Mouse (Mus musculus) liver, postnatal 0 days (tissue): ENCODE measurements around the gene Parp6. TPM values are rescaled to one million over a fixed set of nuclear protein-coding genes. Genes with fewer than 3 reads are reported as not detected.

ENCODE experiments used
- ATAC-seq: fragments of 200-750 bp; cut with Nextera tagmentation; 2 replicates; pipeline ENCODE4 v1.8.0; 2017; ENCODE audit warnings: mild to moderate bottlenecking, moderate library complexity
- DNase-seq: peaks from one replicate; pipeline ENCODE4 v3.0.0-alpha.2; 2016
- H3K27ac ChIP-seq: fragments of 300-500 bp; sonication (generic); 2 replicates; pipeline ENCODE4 v1.5.1; 2014; ENCODE audit warnings: antibody characterized with exemption, moderate library complexity, mild to moderate bottlenecking, low read depth
- H3K27me3 ChIP-seq: fragments of 300-500 bp; sonication (generic); 2 replicates; pipeline ENCODE4 v1.6.1; 2014; ENCODE audit warnings: low read length, control low read depth, mixed read lengths; ENCODE audit not compliant: insufficient read depth
- H3K36me3 ChIP-seq: fragments of 300-500 bp; sonication (generic); replicated peaks from 2 replicates; pipeline ENCODE4 v1.6.1; 2014; ENCODE audit warnings: mild to moderate bottlenecking, control low read depth, low read length, moderate library complexity, mixed read lengths; ENCODE audit not compliant: insufficient read depth
- H3K4me1 ChIP-seq: fragments of 300-500 bp; sonication (generic); 2 replicates; pipeline ENCODE4 v1.6.1; 2014; ENCODE audit warnings: antibody characterized with exemption, mild to moderate bottlenecking, control low read depth; ENCODE audit not compliant: insufficient read depth
- H3K4me2 ChIP-seq: fragments of 300-500 bp; sonication (generic); 2 replicates; pipeline ENCODE4 v1.6.1; 2014; ENCODE audit warnings: low read depth, mild to moderate bottlenecking, low read length, moderate library complexity, mixed read lengths
- H3K4me3 ChIP-seq: fragments of 300-500 bp; sonication (generic); 2 replicates; pipeline ENCODE4 v1.5.1; 2014; ENCODE audit warnings: low read depth, low read length
- H3K9ac ChIP-seq: fragments of 300-500 bp; sonication (generic); replicated peaks from 2 replicates; pipeline ENCODE4 v1.6.1; 2014; ENCODE audit warnings: mild to moderate bottlenecking, moderate library complexity
- H3K9me3 ChIP-seq: fragments of 300-500 bp; sonication (generic); 2 replicates; pipeline ENCODE4 v1.6.1; 2016; ENCODE audit warnings: mild to moderate bottlenecking, control low read depth, low read length, mixed read lengths
- CTCF ChIP-seq: sonication (generic); IDR thresholded peaks from 2 replicates; pipeline ENCODE4 v1.5.1; 2016; ENCODE audit warnings: antibody characterized with exemption, low read depth
- EP300 ChIP-seq: IDR thresholded peaks from 2 replicates; pipeline ENCODE4 v1.6.1; 2016; ENCODE audit warnings: antibody characterized with exemption, low read depth, mild to moderate bottlenecking
- WGBS: fragments of 180-500 bp; shearing (Covaris S2); extraction: QIAGEN DNeasy Blood & Tissue Kit; methylation state at CpG from one replicate; pipeline ENCODE4 v1.1.7; 2014; ENCODE audit not compliant: insufficient replicate concordance; 5-methylcytosine and 5-hydroxymethylcytosine counted together
- polyA plus RNA-seq: library from polyadenylated mRNA; unstranded; fragments of >200 nt; fragmentation: Nextera tagmentation; extraction: Ambion mirVana; gene quantifications from 2 replicates; pipeline ENCODE4 v1.2.1, GENCODE M21; 2015

The Parp6 gene
- polyA plus RNA-seq, 1 experiment from 2014 or later: 3.0 TPM

DNA sequence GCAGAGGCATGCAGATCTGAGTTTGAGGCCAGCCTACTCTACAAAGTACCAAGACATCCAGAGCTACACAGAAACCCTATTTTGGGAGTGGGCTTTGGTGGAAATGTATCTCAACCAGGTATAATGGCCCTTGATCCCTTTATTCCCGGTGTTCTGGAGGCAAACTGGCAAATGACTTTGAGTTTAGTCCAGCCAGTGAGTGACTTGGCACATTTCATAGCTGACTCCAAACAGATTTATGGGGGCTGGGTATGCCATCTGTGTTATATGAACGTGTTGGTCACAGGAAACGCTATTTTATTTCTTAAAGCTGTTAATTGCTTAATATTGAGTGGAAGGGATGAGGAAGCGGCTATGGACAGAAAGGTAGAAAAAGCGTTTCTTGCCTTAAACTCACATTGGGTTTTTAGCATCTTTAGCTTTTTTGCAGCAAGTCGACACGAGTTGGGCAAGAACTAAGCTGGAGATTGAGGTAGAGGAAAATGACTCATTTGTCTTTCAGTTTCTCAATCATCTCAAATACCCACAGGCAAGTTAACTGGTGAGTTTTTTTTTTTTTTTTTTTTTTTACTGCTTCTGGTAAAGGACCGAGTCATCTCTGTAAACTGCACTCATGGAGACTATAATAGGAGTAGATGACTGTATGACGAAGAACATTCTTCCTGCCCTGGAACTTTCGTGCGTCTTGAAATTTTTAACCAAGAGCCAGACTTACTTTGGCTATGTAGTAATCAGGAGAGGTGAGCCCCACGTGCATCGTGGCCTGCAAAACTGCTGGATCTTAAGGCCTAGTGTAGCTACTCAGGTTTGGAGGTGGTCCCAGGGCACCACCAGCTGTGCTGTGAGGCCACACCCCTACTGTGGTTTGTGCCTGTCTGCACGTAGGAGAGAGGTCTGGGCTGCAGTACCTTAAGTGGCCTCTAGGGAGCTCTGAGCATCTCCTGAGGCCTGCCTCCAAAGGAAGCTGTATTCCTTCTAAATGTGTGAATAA lies 42.2 kb downstream of the Parp6 start:
- H3K27ac ChIP-seq: peak overlapping the region; percentile 67
- H3K36me3 ChIP-seq: peaks cover 12% of the 10 kb centered on the region
- no peak overlapping the region for H3K9ac ChIP-seq
- H3K9me3 ChIP-seq: no peaks in the 10 kb centered on the region
- H3K27me3 ChIP-seq: peaks cover 88% of the 10 kb centered on the region
- WGBS: 27% methylated on average over 14 of the region's 14 CpGs
- peak; percentile 83 for DNase-seq
- peak; percentile 85 for TF ChIP-seq CTCF
- no peak for TF ChIP-seq EP300
- H3K4me2 ChIP-seq: peak overlapping the region; percentile 68
- peaks cover 14% of the 10 kb centered on the region for H3K4me1 ChIP-seq
- peak; percentile 26; the same call in 1 of the 2 replicates for ATAC-seq
- peak overlapping the region; percentile 59; the same call in 1 of the 2 replicates for H3K4me3 ChIP-seq

DNA sequence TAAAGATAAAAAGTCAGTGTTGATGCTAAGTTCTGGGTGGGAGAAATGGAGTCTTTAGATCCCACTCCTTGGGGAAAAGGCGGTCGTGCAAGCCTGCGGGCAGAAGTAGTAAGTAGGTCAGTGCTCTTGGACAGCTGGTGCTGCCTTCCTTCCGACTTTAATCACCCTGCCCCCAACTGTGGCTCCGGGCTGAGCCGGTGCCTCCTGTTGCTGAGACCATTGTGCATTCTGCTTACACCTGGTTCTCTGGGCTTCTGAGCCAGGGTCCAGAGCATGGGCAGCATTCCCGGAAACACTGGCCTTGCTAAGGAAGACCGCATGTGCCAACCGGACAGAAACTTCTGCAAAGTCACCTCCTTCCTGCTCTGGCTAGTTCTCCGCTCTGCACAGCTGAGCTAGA lies 43.3 kb downstream of the Parp6 start:
- TF ChIP-seq EP300: no peak
- TF ChIP-seq CTCF: no peak
- Histone ChIP-seq H3K9ac (no peak overlapping the region), H3K27ac (peak overlapping the region; percentile 36; the same call in 1 of the 2 replicates), H3K9me3 (no peaks in the 10 kb centered on the region), H3K4me1 (peaks cover 14% of the 10 kb centered on the region), H3K36me3 (peaks cover 12% of the 10 kb centered on the region), H3K4me2 (peak overlapping the region; percentile 68), H3K27me3 (peaks cover 89% of the 10 kb centered on the region), H3K4me3 (peak overlapping the region; percentile 17; the same call in 1 of the 2 replicates)
- no peak for DNase-seq
- 49% methylated on average over 10 of the region's 10 CpGs for WGBS
- no peak for ATAC-seq

DNA sequence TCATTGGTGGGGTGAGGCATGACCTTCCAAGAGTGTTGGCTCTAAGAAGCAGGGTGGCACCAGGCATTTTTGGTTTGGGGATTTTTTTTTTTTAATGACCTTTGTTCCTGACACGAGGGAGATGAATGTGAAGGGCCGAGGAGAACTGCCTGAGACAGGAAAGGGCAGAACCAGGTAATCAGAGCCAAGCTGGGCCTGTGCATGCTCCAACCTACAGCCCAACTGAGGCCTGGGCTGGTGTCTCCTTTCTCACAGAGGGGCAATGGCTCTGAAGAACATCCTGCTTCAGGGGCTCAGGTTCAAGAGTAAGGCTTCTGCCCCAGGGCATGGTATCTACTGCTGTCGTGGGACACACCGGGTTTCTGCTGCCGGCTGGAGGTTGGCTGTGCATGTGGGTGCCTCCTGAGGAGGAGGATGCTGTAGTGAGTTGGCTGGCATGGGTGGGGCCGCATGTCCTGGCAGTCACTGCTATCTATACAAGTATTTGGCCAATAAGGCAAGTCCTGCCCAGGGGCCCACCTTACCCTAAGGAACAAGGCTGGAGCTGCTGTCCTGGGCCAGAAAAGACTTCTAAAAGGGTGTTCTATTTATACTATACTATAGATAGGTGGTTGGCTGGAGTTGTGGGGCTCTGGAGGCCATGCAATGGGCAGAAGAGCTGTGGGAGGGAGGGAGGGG lies 44.4 kb downstream of the Parp6 start:
- DNase-seq (no peak), ATAC-seq (no peak)
- Histone ChIP-seq H3K4me3 (no peak overlapping the region), H3K27me3 (peaks cover 87% of the 10 kb centered on the region), H3K9me3 (no peaks in the 10 kb centered on the region), H3K4me1 (peaks cover 9% of the 10 kb centered on the region), H3K36me3 (peaks cover 14% of the 10 kb centered on the region), H3K9ac (no peak overlapping the region), H3K27ac (no peak overlapping the region), H3K4me2 (peak overlapping the region; percentile 68; the same call in 1 of the 2 replicates)
- WGBS: 60% methylated on average over 6 of the region's 6 CpGs
- TF ChIP-seq CTCF: no peak
- TF ChIP-seq EP300: no peak

DNA sequence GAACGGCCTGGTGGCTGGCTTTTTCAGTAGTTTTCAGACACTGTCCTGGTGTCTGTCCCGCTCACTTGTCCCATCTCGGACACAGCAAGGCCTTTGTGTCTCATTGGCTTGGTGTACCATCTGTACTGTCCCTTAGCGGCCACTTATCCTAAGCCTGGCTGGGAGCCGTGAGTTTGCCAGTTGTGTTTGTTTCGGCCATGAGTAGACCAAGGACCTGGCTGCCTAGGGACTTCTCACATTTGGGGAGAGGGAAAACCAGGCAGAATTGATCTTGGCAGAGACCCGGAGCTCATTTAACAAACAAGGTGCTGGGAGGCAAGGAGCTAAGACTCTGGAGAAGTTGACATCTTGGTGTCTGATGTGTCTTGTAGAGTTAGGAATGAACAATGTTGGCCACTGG lies 46.1 kb downstream of the Parp6 start:
- Histone ChIP-seq H3K27me3 (peaks cover 80% of the 10 kb centered on the region), H3K4me1 (peaks cover 8% of the 10 kb centered on the region), H3K27ac (no peak overlapping the region), H3K36me3 (peaks cover 30% of the 10 kb centered on the region), H3K9ac (no peak overlapping the region), H3K9me3 (no peaks in the 10 kb centered on the region), H3K4me3 (no peak overlapping the region), H3K4me2 (no peak overlapping the region)
- DNase-seq: no peak
- no peak for TF ChIP-seq EP300
- TF ChIP-seq CTCF: no peak
- ATAC-seq: no peak
- WGBS: 84% methylated on average over 7 of the region's 7 CpGs

DNA sequence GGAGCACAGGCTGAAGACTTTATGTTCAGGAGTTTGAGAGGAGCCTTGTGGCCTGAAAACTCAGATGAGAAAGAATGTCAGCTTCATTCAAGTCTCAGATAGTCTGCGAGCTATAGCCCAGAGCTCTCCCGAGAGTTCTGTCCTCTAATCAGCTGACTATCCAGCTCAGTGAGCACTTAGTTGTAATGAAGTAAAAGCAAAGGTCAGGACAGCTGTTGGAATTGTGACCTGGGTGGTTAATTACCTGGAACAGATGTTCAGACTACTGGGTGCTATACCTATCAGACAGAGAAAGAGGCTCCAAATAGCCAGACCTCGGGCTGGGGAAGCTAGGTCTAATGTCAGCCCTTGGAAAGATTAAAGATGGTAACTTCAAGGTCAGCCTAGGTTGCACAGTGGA lies 46.9 kb downstream of the Parp6 start:
- TF ChIP-seq EP300 (no peak), CTCF (no peak)
- ATAC-seq: no peak
- no peak overlapping the region for H3K27ac ChIP-seq
- no peak overlapping the region for H3K9ac ChIP-seq
- peaks cover 8% of the 10 kb centered on the region; the same call in 1 of the 2 replicates for H3K4me1 ChIP-seq
- H3K4me2 ChIP-seq: no peak overlapping the region
- no peak for DNase-seq
- H3K27me3 ChIP-seq: peaks cover 80% of the 10 kb centered on the region
- no peaks in the 10 kb centered on the region for H3K9me3 ChIP-seq
- H3K4me3 ChIP-seq: no peak overlapping the region
- 62% methylated on average over 3 of the region's 3 CpGs for WGBS
- peaks cover 34% of the 10 kb centered on the region for H3K36me3 ChIP-seq
